Mouse (Mus musculus): ENCODE data around the gene Tmem79. TPM values are rescaled to one million over a fixed set of nuclear protein-coding genes. Genes with fewer than 3 reads are reported as not detected.

Gene Tmem79
- polyA plus RNA-seq, 1 experiment from 2014 or later = 1.7 TPM

Other genes with a start within 250 kb of the Tmem79 start
- 20.1 and 21.3 TPM in 2 replicates for gene Mef2d, start 193.8 kb downstream of the Tmem79 start, polyA plus RNA-seq (2015; fragmentation: Nextera tagmentation; extraction: Ambion mirVana)
- 0.10 and 0.14 TPM in 2 replicates for gene Rhbg, start 81.4 kb downstream of the Tmem79 start, polyA plus RNA-seq (2015; fragmentation: Nextera tagmentation; extraction: Ambion mirVana)
- gene Gm38392, start 48.9 kb downstream of the Tmem79 start, polyA plus RNA-seq (2015; fragmentation: Nextera tagmentation; extraction: Ambion mirVana) = 0.23 TPM in 1 of 2 replicates, not detected in the other
- gene Tsacc, start 39.1 kb downstream of the Tmem79 start, polyA plus RNA-seq (2015; fragmentation: Nextera tagmentation; extraction: Ambion mirVana) = 9.2 and 9.6 TPM in 2 replicates
- 523 and 531 TPM in 2 replicates for gene Cct3, start 39.0 kb downstream of the Tmem79 start, polyA plus RNA-seq (2015; fragmentation: Nextera tagmentation; extraction: Ambion mirVana)
- gene Glmp, start 11.1 kb downstream of the Tmem79 start, polyA plus RNA-seq (2015; fragmentation: Nextera tagmentation; extraction: Ambion mirVana) = 103 and 105 TPM in 2 replicates
- gene Smg5, start 112 bp upstream of the Tmem79 start, polyA plus RNA-seq (2015; fragmentation: Nextera tagmentation; extraction: Ambion mirVana) = 59.8 and 65.1 TPM in 2 replicates
- 0.94 and 1.0 TPM in 2 replicates for gene Paqr6, start 28.4 kb upstream of the Tmem79 start, polyA plus RNA-seq (2015; fragmentation: Nextera tagmentation; extraction: Ambion mirVana)
- 0.27 TPM in 1 of 2 replicates, not detected in the other for gene Bglap3, start 36.6 kb upstream of the Tmem79 start, polyA plus RNA-seq (2015; fragmentation: Nextera tagmentation; extraction: Ambion mirVana)
- not detected in 2 replicates for gene Bglap2, start 42.6 kb upstream of the Tmem79 start, polyA plus RNA-seq (2015; fragmentation: Nextera tagmentation; extraction: Ambion mirVana)
- gene Bglap, start 48.3 kb upstream of the Tmem79 start, polyA plus RNA-seq (2015; fragmentation: Nextera tagmentation; extraction: Ambion mirVana) = not detected in 2 replicates
- gene Pmf1, start 74.2 kb upstream of the Tmem79 start, polyA plus RNA-seq (2015; fragmentation: Nextera tagmentation; extraction: Ambion mirVana) = 55.1 and 64.8 TPM in 2 replicates
- gene Slc25a44, start 89.0 kb upstream of the Tmem79 start, polyA plus RNA-seq (2015; fragmentation: Nextera tagmentation; extraction: Ambion mirVana) = 31.3 and 33.2 TPM in 2 replicates
- 16.3 and 17.7 TPM in 2 replicates for gene Sema4a, start 125.0 kb upstream of the Tmem79 start, polyA plus RNA-seq (2015; fragmentation: Nextera tagmentation; extraction: Ambion mirVana)
- gene Lmna, start 173.8 kb upstream of the Tmem79 start, polyA plus RNA-seq (2015; fragmentation: Nextera tagmentation; extraction: Ambion mirVana) = 23.4 and 27.5 TPM in 2 replicates
- 50.6 and 55.6 TPM in 2 replicates for gene Mex3a, start 196.2 kb upstream of the Tmem79 start, polyA plus RNA-seq (2015; fragmentation: Nextera tagmentation; extraction: Ambion mirVana)
- gene Rab25, start 212.2 kb upstream of the Tmem79 start, polyA plus RNA-seq (2015; fragmentation: Nextera tagmentation; extraction: Ambion mirVana) = 0.15 and 0.28 TPM in 2 replicates
- 169 and 187 TPM in 2 replicates for gene Lamtor2, start 216.9 kb upstream of the Tmem79 start, polyA plus RNA-seq (2015; fragmentation: Nextera tagmentation; extraction: Ambion mirVana)
- 45.8 and 47.6 TPM in 2 replicates for gene Ubqln4, start 217.6 kb upstream of the Tmem79 start, polyA plus RNA-seq (2015; fragmentation: Nextera tagmentation; extraction: Ambion mirVana)
- gene Ssr2, start 239.7 kb upstream of the Tmem79 start, polyA plus RNA-seq (2015; fragmentation: Nextera tagmentation; extraction: Ambion mirVana) = 133 and 134 TPM in 2 replicates

Measured in forebrain, embryonic 15.5 days (tissue).